Mouse (Mus musculus) heart, postnatal 0 days (tissue): ENCODE results near the gene Urad.

Experiments
- CTCF ChIP-seq: IDR thresholded peaks from 2 replicates; pipeline ENCODE4 v1.5.1; 2016; ENCODE audit warnings: antibody characterized with exemption, control low read depth, low read depth
- EP300 ChIP-seq: IDR thresholded peaks from 2 replicates; pipeline ENCODE4 v1.6.1; 2016; ENCODE audit warnings: antibody characterized with exemption, low read depth

GRCm38 (mm10) chr5:147269926-147270672 lies 52.1 kb downstream of the Urad start, which contains the start of gene Pdx1:
- TF ChIP-seq CTCF (no peak), EP300 (no peak)
